Mouse (Mus musculus): Measurements from ENCODE around the gene Nfya. TPM values are rescaled to one million over a fixed set of nuclear protein-coding genes. Genes with fewer than 3 reads are reported as not detected.

The Nfya gene
- total and polyA plus RNA-seq, 2 experiments from 2014 or later = 5.0 to 29.0 TPM

DNA sequence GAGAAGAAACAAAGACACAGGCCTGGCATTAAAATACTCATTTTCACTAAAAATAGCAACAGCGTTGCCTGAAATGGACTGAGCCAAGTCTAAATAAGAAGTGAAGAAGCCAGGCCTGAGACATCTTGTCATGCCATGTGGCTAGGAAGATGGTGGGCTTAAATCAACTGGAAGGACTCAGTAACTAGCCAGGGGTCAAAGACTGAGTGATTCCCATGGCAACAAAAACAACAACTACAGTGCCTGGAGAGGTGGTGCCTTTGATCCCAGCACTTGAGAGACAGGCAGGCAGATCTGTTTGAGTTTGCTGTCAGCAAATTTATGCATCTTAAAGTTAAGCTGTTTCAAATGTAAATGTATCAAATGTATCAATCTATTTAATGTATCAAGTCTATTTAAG, 69.4 kb downstream of the Nfya start:
- Histone ChIP-seq H3K4me2 (ENCODE audit: low read depth, low read length) (no peak overlapping the region), H3K9ac (replicated peaks; ENCODE audit: low read length) (no peak overlapping the region), H3K27ac (no peak overlapping the region), H3K36me3 (ENCODE audit: insufficient read depth, low read length) (no peaks in the 10 kb centered on the region), H3K27me3 (ENCODE audit: insufficient read depth, low read length) (no peaks in the 10 kb centered on the region), H3K4me1 (ENCODE audit: insufficient read depth, low read length) (no peaks in the 10 kb centered on the region), H3K4me3 (ENCODE audit: low read length) (no peak overlapping the region), H3K9me3 (ENCODE audit: low read length) (no peaks in the 10 kb centered on the region)
- no peak for TF ChIP-seq CTCF (IDR thresholded peaks at IDR 0.05; ENCODE audit: low read depth)
- 79% methylated on average over 1 of the region's 1 CpGs for WGBS
- DNase-seq (ENCODE audit: low spot score) (no peak), ATAC-seq (no peak)

Other genes starting within 250 kb of the Nfya start
- not detected in 2 replicates for gene A530064D06Rik, start 242.6 kb downstream of the Nfya start, total RNA-seq (2014; rRNA removed)
- not detected in 2 replicates for gene A530064D06Rik, start 242.6 kb downstream of the Nfya start, polyA plus RNA-seq (2015; fragmentation: Nextera tagmentation; extraction: Ambion mirVana)
- not detected in 2 replicates for gene Trem1, start 177.1 kb downstream of the Nfya start, total RNA-seq (2014; rRNA removed)
- 0.09 TPM in 1 of 2 replicates, not detected in the other for gene Trem1, start 177.1 kb downstream of the Nfya start, polyA plus RNA-seq (2015; fragmentation: Nextera tagmentation; extraction: Ambion mirVana)
- not detected in 2 replicates for gene Trem3, start 162.1 kb downstream of the Nfya start, total RNA-seq (2014; rRNA removed)
- not detected in 2 replicates for gene Trem3, start 162.1 kb downstream of the Nfya start, polyA plus RNA-seq (2015; fragmentation: Nextera tagmentation; extraction: Ambion mirVana)
- not detected in 2 replicates for gene Treml4, start 145.6 kb downstream of the Nfya start, total RNA-seq (2014; rRNA removed)
- gene Treml4, start 145.6 kb downstream of the Nfya start, polyA plus RNA-seq (2015; fragmentation: Nextera tagmentation; extraction: Ambion mirVana) = 0.19 and 0.66 TPM in 2 replicates
- 0.11 and 1.8 TPM in 2 replicates for gene Treml2, start 110.4 kb downstream of the Nfya start, total RNA-seq (2014; rRNA removed)
- 0.08 and 0.09 TPM in 2 replicates for gene Treml2, start 110.4 kb downstream of the Nfya start, polyA plus RNA-seq (2015; fragmentation: Nextera tagmentation; extraction: Ambion mirVana)
- gene B430306N03Rik, start 93.8 kb downstream of the Nfya start, total RNA-seq (2014; rRNA removed) = 0.05 TPM in 1 of 2 replicates, not detected in the other
- not detected in 2 replicates for gene B430306N03Rik, start 93.8 kb downstream of the Nfya start, polyA plus RNA-seq (2015; fragmentation: Nextera tagmentation; extraction: Ambion mirVana)
- 14.5 and 18.0 TPM in 2 replicates for gene Trem2, start 63.5 kb downstream of the Nfya start, total RNA-seq (2014; rRNA removed)
- gene Trem2, start 63.5 kb downstream of the Nfya start, polyA plus RNA-seq (2015; fragmentation: Nextera tagmentation; extraction: Ambion mirVana) = 9.0 and 9.4 TPM in 2 replicates
- gene Treml1, start 50.0 kb downstream of the Nfya start, total RNA-seq (2014; rRNA removed) = 1.6 TPM in 1 of 2 replicates, not detected in the other
- not detected in 2 replicates for gene Treml1, start 50.0 kb downstream of the Nfya start, polyA plus RNA-seq (2015; fragmentation: Nextera tagmentation; extraction: Ambion mirVana)
- gene Oard1, start 108 bp upstream of the Nfya start, total RNA-seq (2014; rRNA removed) = 9.9 and 10.2 TPM in 2 replicates
- gene Oard1, start 108 bp upstream of the Nfya start, polyA plus RNA-seq (2015; fragmentation: Nextera tagmentation; extraction: Ambion mirVana) = 34.4 and 36.7 TPM in 2 replicates
- 0.78 and 1.2 TPM in 2 replicates for gene Apobec2, start 23.0 kb upstream of the Nfya start, total RNA-seq (2014; rRNA removed)
- gene Apobec2, start 23.0 kb upstream of the Nfya start, polyA plus RNA-seq (2015; fragmentation: Nextera tagmentation; extraction: Ambion mirVana) = 1.1 and 1.2 TPM in 2 replicates
- gene Tspo2, start 41.6 kb upstream of the Nfya start, total RNA-seq (2014; rRNA removed) = 0.22 and 2.0 TPM in 2 replicates
- 0.58 and 0.90 TPM in 2 replicates for gene Tspo2, start 41.6 kb upstream of the Nfya start, polyA plus RNA-seq (2015; fragmentation: Nextera tagmentation; extraction: Ambion mirVana)
- 0.26 TPM in 1 of 2 replicates, not detected in the other for gene Unc5cl, start 45.0 kb upstream of the Nfya start, total RNA-seq (2014; rRNA removed)
- 0.13 and 0.32 TPM in 2 replicates for gene Unc5cl, start 45.0 kb upstream of the Nfya start, polyA plus RNA-seq (2015; fragmentation: Nextera tagmentation; extraction: Ambion mirVana)

Measured in hindbrain, postnatal 0 days (tissue).